Mouse (Mus musculus) ES-Bruce4 (cell line): Measurements from ENCODE around the gene Zfp787. TPM values are rescaled to one million over a fixed set of nuclear protein-coding genes. Genes with fewer than 3 reads are reported as not detected.
"Not testable (repeated sequence)": the region's sequence is repeated elsewhere in the genome, so short reads cannot be mapped to it uniquely, and the experiment has no call there.

ENCODE experiments used
- H3K27ac ChIP-seq: 2 replicates; pipeline ENCODE4 v1.5.1; 2012; ENCODE audit warnings: low read length, inconsistent platforms; ENCODE audit not compliant: insufficient read depth
- H3K27me3 ChIP-seq: 2 replicates; pipeline ENCODE4 v1.6.1; 2012; ENCODE audit warnings: mild to moderate bottlenecking, low read length, inconsistent platforms; ENCODE audit not compliant: control insufficient read depth, poor library complexity, insufficient read depth, severe bottlenecking
- H3K36me3 ChIP-seq: 2 replicates; pipeline ENCODE4 v1.6.1; 2012; ENCODE audit warnings: inconsistent platforms, mild to moderate bottlenecking, low read length, moderate library complexity; ENCODE audit not compliant: control insufficient read depth, poor library complexity, insufficient read depth, severe bottlenecking
- H3K4me1 ChIP-seq: one replicate; pipeline ENCODE4 v1.8.1; 2011; ENCODE audit warnings: low read length; ENCODE audit not compliant: control insufficient read depth, insufficient read depth
- H3K4me3 ChIP-seq: 2 replicates; pipeline ENCODE4 v1.5.1; 2011; ENCODE audit warnings: low read depth, mild to moderate bottlenecking, low read length
- H3K9ac ChIP-seq: 2 replicates; pipeline ENCODE4 v1.6.1; 2012; ENCODE audit warnings: low read depth, mild to moderate bottlenecking, inconsistent platforms; ENCODE audit not compliant: poor library complexity, severe bottlenecking
- H3K9me3 ChIP-seq: replicated peaks from 2 replicates; pipeline ENCODE4 v1.6.1; 2012; ENCODE audit warnings: mild to moderate bottlenecking, low read length, inconsistent platforms; ENCODE audit not compliant: control insufficient read depth, poor library complexity, insufficient read depth, severe bottlenecking
- CTCF ChIP-seq: IDR thresholded peaks from one replicate; pipeline ENCODE4 v1.8.1; 2011; ENCODE audit warnings: low read depth, low read length
- EP300 ChIP-seq: IDR thresholded peaks from 2 replicates; pipeline ENCODE4 v1.6.1; 2011; ENCODE audit warnings: low read depth, low read length; ENCODE audit not compliant: insufficient read depth
- POLR2A ChIP-seq: IDR thresholded peaks from one replicate; pipeline ENCODE4 v1.8.1; 2011; ENCODE audit warnings: low read length; ENCODE audit not compliant: insufficient read depth
- polyA plus RNA-seq: library from polyadenylated mRNA; stranded (reverse); fragments of >200 nt; gene quantifications from 2 replicates; pipeline ENCODE4 v1.2.4, GENCODE M21; 2011; ENCODE audit warnings: low read depth; ENCODE audit not compliant: missing spikeins, insufficient read depth, insufficient read length

Zfp787 gene
- polyA plus RNA-seq, 1 experiment = 24.1 TPM

GRCm38 (mm10) chr7:6182882-6183281 lies 27.1 kb upstream of the Zfp787 start:
- H3K27me3 ChIP-seq = no peaks in the 10 kb centered on the region
- H3K27ac ChIP-seq = no peak overlapping the region
- H3K4me3 ChIP-seq = no peak overlapping the region
- H3K4me1 ChIP-seq = no peaks in the 10 kb centered on the region
- peaks cover under 1% of the 10 kb centered on the region; the same call in 1 of the 2 replicates for H3K9me3 ChIP-seq
- no peak for TF ChIP-seq EP300
- no peak for TF ChIP-seq CTCF
- TF ChIP-seq POLR2A = no peak
- H3K36me3 ChIP-seq = peaks cover 9% of the 10 kb centered on the region
- H3K9ac ChIP-seq = no peak overlapping the region

- H3K4me3 ChIP-seq = no peak overlapping the region
- H3K27me3 ChIP-seq = no peaks in the 10 kb centered on the region
- no peak for TF ChIP-seq CTCF
- TF ChIP-seq POLR2A = no peak
- no peak for TF ChIP-seq EP300
- H3K36me3 ChIP-seq = peaks cover 27% of the 10 kb centered on the region
- no peak overlapping the region for H3K27ac ChIP-seq
- peaks cover 2% of the 10 kb centered on the region; the same call in 1 of the 2 replicates for H3K9me3 ChIP-seq
- H3K4me1 ChIP-seq = no peaks in the 10 kb centered on the region
- no peak overlapping the region for H3K9ac ChIP-seq
Observed at GRCm38 (mm10) chr7:6179013-6179412, 23.2 kb upstream of the Zfp787 start.

- Histone ChIP-seq H3K36me3 (peaks cover 25% of the 10 kb centered on the region), H3K9ac (peak overlapping the region; percentile 96)
- not testable (repeated sequence) for H3K9me3 ChIP-seq, H3K4me3 ChIP-seq, H3K4me1 ChIP-seq, H3K27me3 ChIP-seq, H3K27ac ChIP-seq
Observed at GRCm38 (mm10) chr7:6174365-6174987, 18.7 kb upstream of the Zfp787 start.

- Histone ChIP-seq H3K9ac (peak overlapping the region; percentile 96), H3K4me3 (peak overlapping the region; percentile 30), H3K27me3 (no peaks in the 10 kb centered on the region), H3K27ac (no peak overlapping the region), H3K4me1 (no peaks in the 10 kb centered on the region), H3K36me3 (peaks cover 25% of the 10 kb centered on the region), H3K9me3 (peaks cover 2% of the 10 kb centered on the region; the same call in 1 of the 2 replicates)
- no peak for TF ChIP-seq POLR2A
- no peak for TF ChIP-seq CTCF
- TF ChIP-seq EP300 = no peak
Observed at GRCm38 (mm10) chr7:6173872-6174271, 18.1 kb upstream of the Zfp787 start.

- Histone ChIP-seq H3K4me1 (no peaks in the 10 kb centered on the region), H3K9ac (peak overlapping the region; percentile 96), H3K9me3 (0 out of 2 replicates have a peak, but pooled peaks cover under 1% of the 10 kb centered on the region), H3K27me3 (no peaks in the 10 kb centered on the region), H3K27ac (peak overlapping the region; percentile 68), H3K36me3 (peaks cover 19% of the 10 kb centered on the region), H3K4me3 (peak overlapping the region; percentile 97)
- TF ChIP-seq CTCF (no peak), EP300 (no peak), POLR2A (no peak)
Observed at GRCm38 (mm10) chr7:6172674-6173244, 17.0 kb upstream of the Zfp787 start.

GRCm38 (mm10) chr7:6172006-6172649 lies 16.3 kb upstream of the Zfp787 start, which contains the start of gene Zfp444:
Gene Zfp444 (plus strand): TSS chr7:6172226.
- Histone ChIP-seq H3K4me3 (peak within 1 kb of the TSS; percentile 97), H3K4me1 (no peaks in the 10 kb centered on the region), H3K27ac (peak within 1 kb of the TSS; percentile 72), H3K27me3 (no peaks in the 10 kb centered on the region), H3K36me3 (peaks cover 13% of the 10 kb centered on the region), H3K9ac (peak within 1 kb of the TSS; percentile 96), H3K9me3 (no peaks in the 10 kb centered on the region)
- TF ChIP-seq EP300 = no peak
- TF ChIP-seq POLR2A = peak; percentile 36
